Mouse (Mus musculus) adrenal gland, postnatal 14 days (tissue): ENCODE results near the gene Zfhx3. TPM values are rescaled to one million over a fixed set of nuclear protein-coding genes. Genes with fewer than 3 reads are reported as not detected.

Experiments used
- DNase-seq: peaks from one replicate; pipeline ENCODE4 v3.0.0; 2021; ENCODE audit warnings: mixed read lengths
- microRNA-seq, 2 experiments: library from miRNA; unstranded; fragments of <30 nt; microRNA quantifications; one replicate each; pipeline ENCODE4 v1.2.0; 2021
- total RNA-seq: library from RNA; stranded (reverse); gene quantifications from 2 replicates; pipeline ENCODE4 v1.2.3, GENCODE M21; 2021

Gene Zfhx3
- total RNA-seq, 1 experiment from 2014 or later: 43.5 TPM

DNA sequence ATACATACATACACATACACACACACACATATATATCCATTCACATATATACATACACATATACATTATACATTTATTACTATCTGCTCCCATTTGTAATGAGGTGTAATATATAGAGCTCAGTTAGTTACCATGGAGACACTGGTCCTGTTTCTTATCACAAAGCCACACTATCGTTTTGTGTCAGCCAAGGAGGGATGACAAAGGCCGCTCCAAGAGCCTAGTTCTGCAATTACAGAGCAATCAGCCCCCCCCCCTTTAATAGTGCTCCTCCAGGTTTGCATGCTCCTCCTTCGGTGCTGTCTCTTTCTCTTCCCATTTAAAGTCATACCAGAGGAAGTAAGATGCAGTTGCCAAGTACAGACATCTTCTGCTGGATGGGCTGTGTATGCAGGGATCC lies 1054.9 kb downstream of the Zfhx3 start:
- DNase-seq: no peak

DNA sequence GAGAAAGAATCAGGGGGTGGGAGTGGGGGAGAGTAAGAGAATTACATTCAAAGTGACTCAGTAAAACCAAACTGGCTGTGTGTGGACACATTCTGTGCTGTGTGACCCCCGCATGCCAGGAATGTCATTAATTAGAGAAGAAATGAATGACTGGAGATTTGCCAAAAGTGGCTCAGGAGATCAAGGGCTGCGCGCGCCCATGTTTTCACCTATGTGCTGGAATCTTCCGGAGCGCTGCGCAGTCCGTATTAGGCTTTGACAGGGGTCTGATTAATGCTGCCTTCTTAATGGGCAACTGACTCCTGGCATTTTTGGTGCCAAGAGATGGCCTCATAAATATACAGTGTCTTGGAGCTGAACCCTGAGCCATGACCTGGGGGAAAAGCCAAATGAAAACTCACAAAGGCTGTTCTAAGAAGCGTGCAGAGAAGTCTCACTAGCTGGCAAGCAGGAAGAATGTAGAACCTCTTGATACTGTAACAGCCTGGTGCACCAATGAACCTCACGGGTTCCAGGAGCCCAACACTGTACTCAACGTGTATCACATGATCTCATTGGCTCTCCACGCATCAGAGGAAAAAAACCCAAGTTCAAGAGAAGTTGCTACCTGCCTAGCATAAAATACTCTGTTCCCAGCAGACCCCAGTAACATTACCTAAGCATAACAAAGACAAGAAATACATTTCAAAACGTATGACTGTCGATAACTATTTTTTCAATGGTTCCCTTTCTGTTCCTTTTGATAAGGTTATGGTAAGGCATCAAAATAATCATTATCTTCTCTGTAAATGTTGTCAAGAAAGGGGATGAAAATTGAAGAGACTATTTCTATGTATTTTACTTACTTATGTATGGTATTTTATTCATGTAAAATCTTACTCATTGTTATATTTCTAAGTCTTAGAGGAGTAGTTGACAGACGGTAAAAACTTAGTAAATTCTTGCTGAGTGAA lies 1057.1 kb downstream of the Zfhx3 start:
- no peak for DNase-seq

- no peak for DNase-seq
Observed at GRCm38 (mm10) chr8:109001031-109001430, 1058.6 kb downstream of the Zfhx3 start.

- DNase-seq: no peak
Observed at GRCm38 (mm10) chr8:109001923-109002322, 1059.5 kb downstream of the Zfhx3 start.

DNA sequence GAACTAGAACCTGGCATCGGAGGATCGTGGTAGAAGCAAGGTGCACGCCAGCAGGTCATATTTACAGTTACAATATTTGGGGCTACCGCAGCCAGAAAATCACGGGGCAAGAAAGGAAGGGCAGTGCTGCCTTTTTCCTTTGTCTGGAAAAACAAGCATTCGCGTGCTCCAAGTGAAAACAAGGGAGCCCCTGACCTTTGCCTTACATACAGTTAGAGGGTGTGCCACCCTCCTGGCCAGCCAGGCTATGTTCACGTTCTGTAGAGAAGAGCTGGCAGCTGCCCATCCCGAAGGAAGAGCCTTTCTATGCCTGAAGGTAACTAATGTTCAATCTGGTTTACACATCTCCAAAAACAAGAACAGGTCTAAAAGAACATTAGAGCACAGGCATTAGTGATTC lies 1064.5 kb downstream of the Zfhx3 start:
- DNase-seq: no peak

Small RNA genes within 50 kb of the gene (microRNA-seq; reads per million reads assigned to microRNA genes)
- gene Mir3108: 0 to 0.43 reads per million in 2 experiments
